Mouse (Mus musculus) heart, embryonic 13.5 days (tissue): ENCODE data around the gene Endog. TPM values are rescaled to one million over a fixed set of nuclear protein-coding genes. Genes with fewer than 3 reads are reported as not detected.

Experiments
- ATAC-seq: fragments of 200-750 bp; cut with Nextera tagmentation; 2 replicates; pipeline ENCODE4 v1.8.0; 2017; ENCODE audit warnings: moderate TSS enrichment; ENCODE audit not compliant: insufficient number of reproducible peaks, low FRiP score, low TSS enrichment; ENCODE audit errors: extremely low read depth
- H3K27ac ChIP-seq: fragments of 300-500 bp; sonication (generic); replicated peaks from 2 replicates; pipeline ENCODE4 v1.5.1; 2015; ENCODE audit warnings: moderate library complexity, mild to moderate bottlenecking, inconsistent platforms
- H3K27me3 ChIP-seq: fragments of 300-500 bp; sonication (generic); replicated peaks from 2 replicates; pipeline ENCODE4 v1.6.1; 2015; ENCODE audit warnings: mild to moderate bottlenecking, inconsistent platforms
- H3K36me3 ChIP-seq: fragments of 300-500 bp; sonication (generic); 2 replicates; pipeline ENCODE4 v1.6.1; 2015; ENCODE audit warnings: mild to moderate bottlenecking, inconsistent platforms
- H3K4me1 ChIP-seq: fragments of 300-500 bp; sonication (generic); 2 replicates; pipeline ENCODE4 v1.6.1; 2015; ENCODE audit warnings: inconsistent platforms
- H3K4me2 ChIP-seq: fragments of 300-500 bp; sonication (generic); 2 replicates; pipeline ENCODE4 v1.6.1; 2015; ENCODE audit warnings: inconsistent platforms, mild to moderate bottlenecking, moderate library complexity
- H3K4me3 ChIP-seq: fragments of 300-500 bp; sonication (generic); 2 replicates; pipeline ENCODE4 v1.5.1; 2015; ENCODE audit warnings: moderate library complexity, mild to moderate bottlenecking, inconsistent platforms
- H3K9ac ChIP-seq: fragments of 300-500 bp; sonication (generic); 2 replicates; pipeline ENCODE4 v1.6.1; 2015; ENCODE audit warnings: inconsistent platforms, mild to moderate bottlenecking, moderate library complexity
- H3K9me3 ChIP-seq: fragments of 300-500 bp; sonication (generic); 2 replicates; pipeline ENCODE4 v1.6.1; 2016; ENCODE audit warnings: inconsistent platforms
- WGBS: fragments of 180-500 bp; shearing (Covaris S2); methylation state at CpG from one replicate; pipeline ENCODE4 v1.1.7; 2015; ENCODE audit warnings: mixed read lengths; 5-methylcytosine and 5-hydroxymethylcytosine counted together
- polyA plus RNA-seq: library from polyadenylated mRNA; unstranded; fragments of >200 nt; fragmentation: Nextera tagmentation; extraction: Ambion mirVana; gene quantifications from 2 replicates; pipeline ENCODE4 v1.2.1, GENCODE M21; 2015

Gene Endog
- polyA plus RNA-seq, 1 experiment from 2014 or later, result 30.6 TPM

- no peak for ATAC-seq
- H3K27ac ChIP-seq, result no peak overlapping the region
- H3K4me3 ChIP-seq, result no peak overlapping the region
- no peak overlapping the region for H3K9ac ChIP-seq
- 77% methylated on average over 1 of the region's 1 CpGs for whole genome bisulfite sequencing
- H3K4me2 ChIP-seq, result no peak overlapping the region
- no peaks in the 10 kb centered on the region for H3K9me3 ChIP-seq
- no peaks in the 10 kb centered on the region for H3K27me3 ChIP-seq
- H3K4me1 ChIP-seq, result no peaks in the 10 kb centered on the region
- H3K36me3 ChIP-seq, result no peaks in the 10 kb centered on the region
Observed at GRCm38 (mm10) chr2:30212951-30213350, 41.7 kb downstream of the Endog start.

DNA sequence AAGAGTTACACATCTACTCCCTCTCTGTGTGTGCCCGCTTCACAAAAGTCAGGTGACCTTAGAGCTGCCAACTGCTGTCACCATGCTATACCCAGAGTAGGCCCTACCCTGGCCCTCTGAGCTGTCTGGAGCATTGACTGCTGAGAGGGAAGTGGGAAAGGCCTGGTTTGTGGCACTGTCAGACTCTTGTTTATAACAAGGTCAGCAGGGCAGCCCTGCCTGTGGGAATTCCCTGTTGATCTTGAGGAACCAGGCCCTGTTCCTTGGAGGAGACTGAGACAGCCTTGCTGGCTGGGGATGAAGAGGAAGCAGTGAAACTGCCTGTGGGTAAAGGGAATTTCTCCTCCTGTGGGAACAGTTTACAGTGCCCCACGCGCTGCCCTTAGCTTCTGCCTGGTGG is 43.5 kb downstream of the Endog start:
- Histone ChIP-seq H3K27me3 (no peaks in the 10 kb centered on the region), H3K4me3 (no peak overlapping the region), H3K27ac (no peak overlapping the region), H3K9ac (no peak overlapping the region), H3K9me3 (no peaks in the 10 kb centered on the region), H3K4me2 (no peak overlapping the region), H3K4me1 (no peaks in the 10 kb centered on the region), H3K36me3 (no peaks in the 10 kb centered on the region)
- whole genome bisulfite sequencing, result 76% methylated on average over 3 of the region's 3 CpGs
- no peak for ATAC-seq

- no peak overlapping the region for H3K27ac ChIP-seq
Observed at GRCm38 (mm10) chr2:30215493-30215892, 44.2 kb downstream of the Endog start.

GRCm38 (mm10) chr2:30216293-30216692 is 45.0 kb downstream of the Endog start:
- no peak overlapping the region for H3K27ac ChIP-seq
- no peaks in the 10 kb centered on the region for H3K27me3 ChIP-seq
- no peak for ATAC-seq
- no peaks in the 10 kb centered on the region for H3K36me3 ChIP-seq
- no peak overlapping the region for H3K9ac ChIP-seq
- WGBS, result 87% methylated on average over 5 of the region's 5 CpGs
- no peaks in the 10 kb centered on the region for H3K9me3 ChIP-seq
- no peaks in the 10 kb centered on the region for H3K4me1 ChIP-seq
- no peak overlapping the region for H3K4me2 ChIP-seq
- no peak overlapping the region for H3K4me3 ChIP-seq

More at GRCm38 (mm10) chr2:30215493-30215892, 44.2 kb downstream of the Endog start:
- H3K4me3 ChIP-seq, result no peak overlapping the region
- no peak overlapping the region for H3K4me2 ChIP-seq
- no peaks in the 10 kb centered on the region for H3K36me3 ChIP-seq
- H3K4me1 ChIP-seq, result no peaks in the 10 kb centered on the region
- H3K9ac ChIP-seq, result no peak overlapping the region
- H3K27me3 ChIP-seq, result no peaks in the 10 kb centered on the region
- ATAC-seq, result no peak
- H3K9me3 ChIP-seq, result no peaks in the 10 kb centered on the region
- 61% methylated on average over 6 of the region's 6 CpGs for WGBS

Other genes starting within 250 kb of the Endog start
- gene Gle1, start 236.1 kb upstream of the Endog start, polyA plus RNA-seq, result 33.1 and 39.7 TPM in 2 replicates
- gene Sptan1, start 205.9 kb upstream of the Endog start, polyA plus RNA-seq, result 86.6 and 89.5 TPM in 2 replicates
- gene Wdr34, start 122.6 kb upstream of the Endog start, polyA plus RNA-seq, result 17.9 and 18.8 TPM in 2 replicates
- gene Set, start 114.1 kb upstream of the Endog start, polyA plus RNA-seq, result 214 and 239 TPM in 2 replicates
- gene Pkn3, start 93.8 kb upstream of the Endog start, polyA plus RNA-seq, result 13.1 and 13.2 TPM in 2 replicates
- gene Zdhhc12, start 77.8 kb upstream of the Endog start, polyA plus RNA-seq, result 36.5 and 45.5 TPM in 2 replicates
- 5.6 and 6.3 TPM in 2 replicates for gene Zer1, start 46.9 kb upstream of the Endog start, polyA plus RNA-seq
- gene Tbc1d13, start 37.7 kb upstream of the Endog start, polyA plus RNA-seq, result 5.1 and 5.5 TPM in 2 replicates
- 33.6 TPM in 2 replicates for gene Spout1, start 7.0 kb downstream of the Endog start, polyA plus RNA-seq
- gene Kyat1, start 34.4 kb downstream of the Endog start, polyA plus RNA-seq, result 16.3 and 17.2 TPM in 2 replicates
- gene Lrrc8a, start 66.2 kb downstream of the Endog start, polyA plus RNA-seq, result 39.6 and 41.9 TPM in 2 replicates
- 0.19 and 0.27 TPM in 2 replicates for gene Gm28035, start 69.1 kb downstream of the Endog start, polyA plus RNA-seq
- gene Phyhd1, start 94.7 kb downstream of the Endog start, polyA plus RNA-seq, result 7.0 and 8.2 TPM in 2 replicates
- not detected in 2 replicates for gene Gm28038, start 109.5 kb downstream of the Endog start, polyA plus RNA-seq
- gene Dolk, start 114.8 kb downstream of the Endog start, polyA plus RNA-seq, result 27.8 and 30.3 TPM in 2 replicates
- 22.2 and 25.7 TPM in 2 replicates for gene Nup188, start 114.9 kb downstream of the Endog start, polyA plus RNA-seq
- 122 and 124 TPM in 2 replicates for gene Sh3glb2, start 187.8 kb downstream of the Endog start, polyA plus RNA-seq
- gene Miga2, start 192.7 kb downstream of the Endog start, polyA plus RNA-seq, result 28.9 and 31.4 TPM in 2 replicates
- gene Dolpp1, start 220.8 kb downstream of the Endog start, polyA plus RNA-seq, result 18.8 and 23.2 TPM in 2 replicates
- gene Crat, start 244.3 kb downstream of the Endog start, polyA plus RNA-seq, result 74.5 and 76.8 TPM in 2 replicates
- 100.0 and 109 TPM in 2 replicates for gene Ptpa, start 244.5 kb downstream of the Endog start, polyA plus RNA-seq